Comparison of ENCODE assay signal across 29 mouse cellular contexts in genomic region chr9:118645698-118646355, GRCm38 (mm10). TPM values are rescaled to one million over a fixed set of nuclear protein-coding genes. Genes with fewer than 3 reads are reported as not detected.
A peak's percentile ranks its signal among the peaks of the same experiment; 100 is the strongest.
DNase-seq lines count a peak whose midpoint lies in the region; ATAC-seq and TF ChIP-seq lines count a peak whose summit lies in the region.
"Had no signal": no experiment of that assay in that cellular context is flagged by ENCODE, and none has a peak within 500 bp of the region (broad histone marks: within the 10 kb centered on the region; RNA-seq: fewer than 3 reads in every experiment).

No protein-coding gene starts in this region.

- ATAC-seq in kidney, postnatal 0 days (replicated peaks; ENCODE audit: low FRiP score, low read depth) = no peak
- ATAC-seq: CD4-positive, CD25-positive, alpha-beta regulatory T cell, adult 4 months; forebrain, embryonic 13.5 days; hindbrain, postnatal 0 days; intestine, embryonic 15.5 days; midbrain, embryonic 15.5 days had no signal

- H3K4me1 ChIP-seq in kidney, adult 2 months (ENCODE audit: control insufficient read depth, insufficient read depth, low read length) = 0 out of 2 replicates have a peak, but pooled peaks cover 2% of the 10 kb centered on the region
- 0 out of 2 replicates have a peak, but pooled peaks cover 3% of the 10 kb centered on the region for H3K4me1 ChIP-seq in kidney, postnatal 0 days (replicated peaks; ENCODE audit: insufficient read depth, low read length)
- H3K4me1 ChIP-seq: forebrain, embryonic 13.5 days; intestine, embryonic 15.5 days; midbrain, embryonic 15.5 days; neural tube, embryonic 12.5 days had no signal

- 61% methylated on average over 17 of the region's 17 CpGs for WGBS in kidney, adult 2 months
- WGBS in kidney, postnatal 0 days = 54% methylated on average over 17 of the region's 17 CpGs

- H3K27ac ChIP-seq in kidney, adult 2 months (ENCODE audit: insufficient read depth, low read depth, low read length) = peak overlapping the region; percentile 52
- peak overlapping the region; percentile 71; the same call in 1 of the 2 replicates for H3K27ac ChIP-seq in kidney, postnatal 0 days
- H3K27ac ChIP-seq: forebrain, embryonic 13.5 days; hindbrain, postnatal 0 days; intestine, embryonic 15.5 days; limb, embryonic 10.5 days; limb, embryonic 15.5 days; macrophage; midbrain, embryonic 15.5 days; neural tube, embryonic 12.5 days; stomach, postnatal 0 days had no signal

- no peak overlapping the region for H3K4me2 ChIP-seq in kidney, postnatal 0 days (ENCODE audit: low read length)
- H3K4me2 ChIP-seq: forebrain, embryonic 13.5 days; heart, embryonic 12.5 days; intestine, embryonic 15.5 days; limb, embryonic 15.5 days; midbrain, embryonic 15.5 days; neural tube, embryonic 12.5 days had no signal

- TF ChIP-seq POLR2A in kidney, adult 2 months (IDR thresholded peaks at IDR 0.05; ENCODE audit: low read depth, low read length) = no peak

- no peaks in the 10 kb centered on the region for H3K9me3 ChIP-seq in kidney, postnatal 0 days (replicated peaks; ENCODE audit: low read length)
- H3K9me3 ChIP-seq: forebrain, embryonic 13.5 days; intestine, embryonic 15.5 days; limb, embryonic 10.5 days; limb, embryonic 15.5 days; midbrain, embryonic 15.5 days; neural tube, embryonic 12.5 days had no signal

- H3K36me3 ChIP-seq in kidney, adult 2 months (ENCODE audit: control insufficient read depth, insufficient read depth, low read length) = no peaks in the 10 kb centered on the region
- H3K36me3 ChIP-seq in kidney, postnatal 0 days (ENCODE audit: insufficient read depth, low read length) = no peaks in the 10 kb centered on the region
- H3K36me3 ChIP-seq: intestine, embryonic 15.5 days; midbrain, embryonic 15.5 days; neural tube, embryonic 12.5 days had no signal

- H3K27me3 ChIP-seq in kidney, adult 2 months (replicated peaks; ENCODE audit: control insufficient read depth, insufficient read depth, low read length) = no peaks in the 10 kb centered on the region
- no peaks in the 10 kb centered on the region for H3K27me3 ChIP-seq in kidney, postnatal 0 days (ENCODE audit: insufficient read depth, low read length)
- H3K27me3 ChIP-seq: forebrain, embryonic 13.5 days; heart, embryonic 12.5 days; intestine, embryonic 15.5 days; limb, embryonic 15.5 days; midbrain, embryonic 15.5 days; neural tube, embryonic 12.5 days had no signal

- peak; percentile 49 for DNase-seq in kidney, adult 2 months
- DNase-seq in kidney, adult 11 months = no peak
- DNase-seq in kidney, postnatal 0 days (ENCODE audit: low spot score) = peak; percentile 73
- no peak for DNase-seq in kidney, postnatal 4 days
- DNase-seq in ES-CJ7 (ENCODE audit: low read depth, low spot score) (peak; percentile 24), R1 (ENCODE audit: low read depth, low spot score) (peak; percentile 52)
- no peak for DNase-seq in thymus, postnatal 4 days
- DNase-seq: adrenal gland, postnatal 10 days; cerebellum, adult 8-10 months; cerebellum, postnatal 25 days; gastrocnemius, postnatal 25 days; heart, adult 18-20 months; heart, postnatal 14 days; layer of hippocampus, postnatal 36 days; lung, postnatal 10 days; right cerebral cortex, adult 18-20 months; thymus, adult 18-20 months; thymus, postnatal 25 days had no signal

- no peak overlapping the region for H3K9ac ChIP-seq in kidney, postnatal 0 days (ENCODE audit: low read depth, low read length)
- H3K9ac ChIP-seq: forebrain, embryonic 13.5 days; heart, embryonic 12.5 days; intestine, embryonic 15.5 days; limb, embryonic 15.5 days; midbrain, embryonic 15.5 days; neural tube, embryonic 12.5 days had no signal

- no peak overlapping the region for H3K4me3 ChIP-seq in kidney, adult 2 months (ENCODE audit: insufficient read depth, low read depth, low read length)
- H3K4me3 ChIP-seq in kidney, postnatal 0 days (replicated peaks; ENCODE audit: low read depth, low read length) = no peak overlapping the region
- H3K4me3 ChIP-seq: forebrain, embryonic 13.5 days; heart, embryonic 12.5 days; intestine, embryonic 15.5 days; limb, embryonic 10.5 days; limb, embryonic 15.5 days; midbrain, embryonic 15.5 days; neural tube, embryonic 12.5 days had no signal

- TF ChIP-seq CTCF in kidney, adult 2 months (conservative IDR thresholded peaks at IDR 0.05; ENCODE audit: insufficient read depth, insufficient read length, low read depth, low read length) = no peak
- no peak for TF ChIP-seq CTCF in kidney, postnatal 0 days (IDR thresholded peaks at IDR 0.05; ENCODE audit: low read depth)

RNA-seq across cellular contexts. Expression of gene Itga9, which starts 39.3 kb away (rescaled TPM):
- polyA plus RNA-seq in kidney, adult 2 months (2012; rRNA removed) = 15.0 and 17.0 TPM in 2 replicates
- polyA plus RNA-seq in kidney, postnatal 0 days (2015; fragmentation: Nextera tagmentation; extraction: Ambion mirVana) = 21.4 and 23.2 TPM in 2 replicates

Comparison
In these comparisons a context has a peak if more than half of its experiments do, and no peak if none do; other contexts are left out.
1. DNase-seq: peak in kidney, adult 2 months (single experiment), kidney, postnatal 0 days (single experiment), ES-CJ7 (single experiment) and R1 (single experiment); none in kidney, adult 11 months (single experiment), kidney, postnatal 4 days (0 of 2) and thymus, postnatal 4 days (single experiment).